Mouse (Mus musculus) cortical plate, adult 2 months (tissue): Measurements from ENCODE around the gene Gys2.
A peak's percentile ranks its signal among the peaks of the same experiment; 100 is the strongest.

Experiments
- CTCF ChIP-seq: fragments of 200-500 bp; IDR thresholded peaks from 2 replicates; pipeline ENCODE4 v1.5.1; 2011; ENCODE audit warnings: mild to moderate bottlenecking, control low read depth, low read length; ENCODE audit not compliant: insufficient read depth; ENCODE audit errors: extremely low read depth
- POLR2A ChIP-seq: fragments of 200-500 bp; IDR thresholded peaks from 2 replicates; pipeline ENCODE4 v1.6.1; 2011; ENCODE audit warnings: mild to moderate bottlenecking, low read length, control low read depth; ENCODE audit not compliant: insufficient read depth; ENCODE audit errors: extremely low read depth

- TF ChIP-seq CTCF: peak; percentile 52
- TF ChIP-seq POLR2A: no peak
Observed at GRCm38 (mm10) chr6:142477239-142477638, 4.3 kb upstream of the Gys2 start.
